Mouse (Mus musculus): Measurements from ENCODE around the gene Gabbr2. TPM values are rescaled to one million over a fixed set of nuclear protein-coding genes. Genes with fewer than 3 reads are reported as not detected.

Gene Gabbr2
- polyA plus RNA-seq, 1 experiment from 2014 or later: 0.08 TPM

DNA sequence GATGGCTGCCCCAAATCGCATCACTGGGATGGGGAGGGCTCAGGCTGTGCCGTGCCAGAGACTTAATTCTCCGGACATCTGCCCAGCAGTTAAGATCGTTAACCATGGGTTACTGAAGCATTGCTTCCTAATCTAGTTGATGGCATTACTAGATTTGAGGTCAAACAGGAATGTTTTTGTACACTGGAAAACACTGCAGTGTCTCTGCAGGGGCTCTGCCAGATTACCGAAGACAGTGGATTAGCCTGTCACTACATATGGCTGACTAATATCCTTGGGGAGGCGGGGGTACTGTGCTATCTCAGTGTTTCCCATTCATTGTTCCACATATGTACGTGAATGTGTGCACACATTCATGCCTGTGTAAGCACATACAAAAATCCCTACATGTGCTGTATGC is 225.3 kb downstream of the Gabbr2 start:
- no peaks in the 10 kb centered on the region for H3K9me3 ChIP-seq
- H3K27ac ChIP-seq: no peak overlapping the region
- no peak overlapping the region for H3K4me3 ChIP-seq (replicated peaks)
- no peak overlapping the region for H3K9ac ChIP-seq (replicated peaks)
- H3K4me1 ChIP-seq (replicated peaks): no peaks in the 10 kb centered on the region
- no peaks in the 10 kb centered on the region for H3K27me3 ChIP-seq
- no peaks in the 10 kb centered on the region for H3K36me3 ChIP-seq
- ATAC-seq (ENCODE audit: insufficient number of reproducible peaks, insufficient read depth, low FRiP score, low TSS enrichment, low read depth): no peak
- WGBS: 71% methylated on average over 7 of the region's 7 CpGs
- no peak overlapping the region for H3K4me2 ChIP-seq

DNA sequence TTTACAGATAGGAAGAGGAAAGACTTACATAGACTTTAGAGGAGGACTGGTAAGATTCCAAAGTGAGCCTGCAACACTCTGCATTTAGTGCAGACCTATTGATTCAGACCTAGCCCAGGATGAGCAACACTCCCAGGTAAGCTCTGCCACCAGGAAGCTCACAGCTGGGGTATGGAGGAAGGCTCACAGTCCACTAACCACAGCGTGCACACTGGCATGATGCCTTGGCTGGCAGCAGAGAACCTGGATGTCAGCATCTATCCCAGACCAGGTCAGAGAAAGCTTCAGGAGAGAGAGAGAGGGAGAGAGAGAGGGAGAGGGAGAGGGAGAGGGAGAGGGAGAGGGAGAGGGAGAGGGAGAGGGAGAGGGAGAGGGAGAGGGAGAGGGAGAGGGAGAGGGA is 231.8 kb downstream of the Gabbr2 start:
- Histone ChIP-seq H3K4me1 (replicated peaks) (no peaks in the 10 kb centered on the region), H3K27ac (no peak overlapping the region), H3K9me3 (no peaks in the 10 kb centered on the region), H3K27me3 (no peaks in the 10 kb centered on the region), H3K9ac (replicated peaks) (no peak overlapping the region), H3K4me2 (no peak overlapping the region), H3K36me3 (no peaks in the 10 kb centered on the region), H3K4me3 (replicated peaks) (no peak overlapping the region)
- ATAC-seq (ENCODE audit: insufficient number of reproducible peaks, insufficient read depth, low FRiP score, low TSS enrichment, low read depth): no peak
- WGBS: 93% methylated on average over 1 of the region's 1 CpGs

DNA sequence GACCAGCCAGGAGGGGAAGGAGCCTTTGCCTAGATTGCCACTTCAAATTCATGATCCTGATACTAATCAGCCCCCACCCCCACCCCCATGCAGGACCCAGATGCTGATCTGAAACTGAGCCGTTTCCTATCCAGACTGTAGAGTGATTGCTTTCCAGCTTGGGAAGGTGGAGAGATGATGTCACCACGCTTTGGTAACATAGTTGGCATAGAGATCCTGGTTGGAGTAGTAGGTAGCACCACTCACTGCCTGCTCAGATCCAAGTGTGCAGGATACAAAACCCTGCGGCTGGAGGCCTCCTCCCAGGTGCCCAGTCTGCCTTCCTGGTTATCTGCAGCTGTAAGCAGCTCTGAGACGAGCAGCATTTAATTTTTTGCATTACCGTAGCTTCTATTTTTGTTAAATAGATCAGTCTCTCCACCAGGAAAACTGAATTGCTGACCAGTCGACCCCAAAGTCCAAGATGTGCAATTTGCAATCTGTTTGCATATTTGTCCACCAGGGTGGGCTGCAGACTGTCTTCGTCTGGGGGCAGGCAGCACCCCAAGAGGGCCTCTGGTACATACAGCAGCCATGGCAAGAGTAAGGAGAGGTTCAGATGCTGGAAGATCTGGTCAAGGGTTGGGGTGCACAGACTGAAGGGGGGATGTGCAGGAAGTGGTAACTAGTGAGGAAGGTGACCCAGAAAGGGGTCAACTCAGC is 233.2 kb downstream of the Gabbr2 start:
- no peaks in the 10 kb centered on the region for H3K36me3 ChIP-seq
- 71% methylated on average over 7 of the region's 7 CpGs for WGBS
- H3K4me3 ChIP-seq (replicated peaks): no peak overlapping the region
- ATAC-seq (ENCODE audit: insufficient number of reproducible peaks, insufficient read depth, low FRiP score, low TSS enrichment, low read depth): no peak
- H3K27me3 ChIP-seq: no peaks in the 10 kb centered on the region
- no peak overlapping the region for H3K4me2 ChIP-seq
- no peak overlapping the region for H3K27ac ChIP-seq
- no peaks in the 10 kb centered on the region for H3K4me1 ChIP-seq (replicated peaks)
- H3K9me3 ChIP-seq: no peaks in the 10 kb centered on the region
- H3K9ac ChIP-seq (replicated peaks): no peak overlapping the region

- Histone ChIP-seq H3K36me3 (no peaks in the 10 kb centered on the region), H3K9me3 (no peaks in the 10 kb centered on the region), H3K27me3 (no peaks in the 10 kb centered on the region), H3K27ac (no peak overlapping the region), H3K4me3 (replicated peaks) (no peak overlapping the region), H3K4me1 (replicated peaks) (peaks cover 6% of the 10 kb centered on the region; the same call in 1 of the 2 replicates), H3K4me2 (no peak overlapping the region), H3K9ac (replicated peaks) (no peak overlapping the region)
- no peak for ATAC-seq (ENCODE audit: insufficient number of reproducible peaks, insufficient read depth, low FRiP score, low TSS enrichment, low read depth)
- WGBS: 47% methylated on average over 6 of the region's 6 CpGs
These were observed 237.1 kb downstream of the Gabbr2 start for GRCm38 (mm10) chr4:46754407-46755194.

GRCm38 (mm10) chr4:46752306-46752705 is 239.4 kb downstream of the Gabbr2 start:
- H3K4me2 ChIP-seq: no peak overlapping the region
- ATAC-seq (ENCODE audit: insufficient number of reproducible peaks, insufficient read depth, low FRiP score, low TSS enrichment, low read depth): no peak
- no peaks in the 10 kb centered on the region for H3K9me3 ChIP-seq
- peaks cover 6% of the 10 kb centered on the region; the same call in 1 of the 2 replicates for H3K4me1 ChIP-seq (replicated peaks)
- H3K4me3 ChIP-seq (replicated peaks): no peak overlapping the region
- no peak overlapping the region for H3K27ac ChIP-seq
- H3K27me3 ChIP-seq: no peaks in the 10 kb centered on the region
- no peak overlapping the region for H3K9ac ChIP-seq (replicated peaks)
- H3K36me3 ChIP-seq: no peaks in the 10 kb centered on the region
- 69% methylated on average over 4 of the region's 4 CpGs for WGBS

- Histone ChIP-seq H3K27ac (no peak overlapping the region), H3K27me3 (no peaks in the 10 kb centered on the region; the same call in 1 of the 2 replicates), H3K4me1 (replicated peaks) (peaks cover 6% of the 10 kb centered on the region; the same call in 1 of the 2 replicates), H3K9me3 (no peaks in the 10 kb centered on the region), H3K4me3 (replicated peaks) (no peak overlapping the region), H3K36me3 (no peaks in the 10 kb centered on the region), H3K4me2 (no peak overlapping the region), H3K9ac (replicated peaks) (no peak overlapping the region)
- no peak for ATAC-seq (ENCODE audit: insufficient number of reproducible peaks, insufficient read depth, low FRiP score, low TSS enrichment, low read depth)
- WGBS: 78% methylated on average over 8 of the region's 8 CpGs
These were observed 242.7 kb downstream of the Gabbr2 start for GRCm38 (mm10) chr4:46749015-46749414.

DNA sequence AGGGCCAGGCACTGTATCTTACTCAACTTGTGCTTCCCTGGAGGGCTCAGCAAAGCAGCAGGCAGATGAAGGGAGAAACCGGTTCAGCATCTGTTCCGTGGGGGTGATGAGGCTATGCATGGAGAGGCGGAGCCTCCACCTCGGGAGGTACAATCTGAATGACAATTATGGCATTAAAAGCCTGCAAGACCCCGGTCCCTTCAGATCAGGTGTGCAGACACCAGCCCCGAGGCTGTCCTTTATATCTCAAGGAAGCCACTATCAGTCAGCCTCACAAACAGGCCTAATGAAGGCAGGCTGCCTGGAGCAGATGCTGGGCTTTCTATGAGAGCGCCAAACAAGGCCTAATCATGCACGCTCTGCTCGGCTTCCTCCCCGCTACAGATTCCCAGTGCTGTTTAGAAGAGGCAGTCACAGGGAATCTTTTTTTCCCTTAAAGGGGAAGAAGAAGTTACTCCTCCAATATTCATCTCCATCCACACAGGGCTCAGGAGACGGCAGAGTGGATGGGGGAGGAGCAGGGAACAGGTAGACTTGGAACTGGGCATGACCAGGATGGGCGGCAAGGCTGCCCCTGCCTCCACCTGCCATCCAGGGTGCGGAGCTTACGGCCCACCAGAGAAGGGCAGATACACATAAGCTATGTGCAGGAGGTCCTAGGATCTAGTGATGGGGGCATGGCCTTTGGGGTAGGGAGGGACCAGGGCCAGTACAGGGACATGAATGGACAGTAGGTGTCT is 244.5 kb downstream of the Gabbr2 start:
- no peaks in the 10 kb centered on the region for H3K36me3 ChIP-seq
- 37% methylated on average over 14 of the region's 14 CpGs for WGBS
- no peaks in the 10 kb centered on the region; the same call in 1 of the 2 replicates for H3K27me3 ChIP-seq
- peaks cover under 1% of the 10 kb centered on the region; the same call in 1 of the 2 replicates for H3K4me1 ChIP-seq (replicated peaks)
- H3K9ac ChIP-seq (replicated peaks): no peak overlapping the region
- no peak overlapping the region for H3K4me2 ChIP-seq
- H3K27ac ChIP-seq: no peak overlapping the region
- H3K4me3 ChIP-seq (replicated peaks): no peak overlapping the region
- H3K9me3 ChIP-seq: no peaks in the 10 kb centered on the region
- ATAC-seq (ENCODE audit: insufficient number of reproducible peaks, insufficient read depth, low FRiP score, low TSS enrichment, low read depth): no peak

- Histone ChIP-seq H3K9ac (replicated peaks) (no peak overlapping the region), H3K27ac (no peak overlapping the region), H3K36me3 (no peaks in the 10 kb centered on the region), H3K27me3 (peaks cover 1% of the 10 kb centered on the region; the same call in 1 of the 2 replicates), H3K4me2 (no peak overlapping the region), H3K9me3 (no peaks in the 10 kb centered on the region), H3K4me1 (replicated peaks) (no peaks in the 10 kb centered on the region), H3K4me3 (replicated peaks) (no peak overlapping the region)
- ATAC-seq (ENCODE audit: insufficient number of reproducible peaks, insufficient read depth, low FRiP score, low TSS enrichment, low read depth): no peak
- 87% methylated on average over 8 of the region's 8 CpGs for WGBS
These were observed 246.1 kb downstream of the Gabbr2 start for GRCm38 (mm10) chr4:46745536-46745935.

DNA sequence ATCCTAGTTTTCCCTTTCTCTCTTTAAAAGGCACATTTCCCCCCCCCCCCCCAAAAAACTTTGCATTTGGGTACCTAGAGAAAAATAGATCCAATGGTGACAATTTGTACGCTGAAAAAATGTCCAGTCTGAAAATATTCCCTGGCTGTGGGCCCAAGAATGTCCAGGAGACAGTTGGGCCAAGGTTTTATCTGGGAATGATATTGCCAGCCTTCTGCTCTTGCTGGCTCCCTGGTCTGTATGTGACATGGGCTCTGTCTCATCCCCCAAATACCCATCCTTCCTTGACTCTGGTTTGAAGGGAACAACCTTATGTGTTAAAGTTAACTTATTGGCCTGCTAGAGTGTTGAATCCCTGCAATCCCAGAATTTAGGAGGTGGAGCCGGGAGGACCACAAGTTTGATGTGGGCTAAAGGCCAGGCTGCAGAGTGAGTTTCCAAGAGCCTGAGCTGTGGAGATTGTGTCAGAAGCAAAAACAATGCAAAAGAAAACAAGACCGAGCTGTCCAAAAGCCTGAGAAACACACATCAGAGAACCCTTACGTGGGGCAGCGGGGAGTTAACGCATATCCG is 247.0 kb downstream of the Gabbr2 start:
- 85% methylated on average over 7 of the region's 7 CpGs for WGBS
- no peak for ATAC-seq (ENCODE audit: insufficient number of reproducible peaks, insufficient read depth, low FRiP score, low TSS enrichment, low read depth)

DNA sequence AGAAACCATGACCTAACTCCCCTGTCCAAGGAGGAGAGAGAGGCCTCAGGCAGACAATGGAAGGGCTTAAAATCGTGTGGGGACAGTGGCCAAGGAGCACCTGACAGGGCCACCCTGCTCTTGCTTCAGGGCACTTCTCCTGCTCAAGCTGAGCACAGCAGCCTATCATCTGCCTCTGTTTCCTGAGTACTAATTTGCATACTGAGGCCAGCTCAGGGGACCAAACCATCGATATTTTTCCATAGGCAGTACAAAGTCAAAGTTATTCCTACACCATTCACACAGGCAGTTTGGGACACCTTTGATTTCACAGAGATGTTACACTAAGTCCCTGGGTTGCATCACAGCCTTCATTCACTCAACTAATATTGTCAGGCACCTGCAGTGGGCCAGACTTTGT is 249.1 kb downstream of the Gabbr2 start:
- 43% methylated on average over 2 of the region's 2 CpGs for WGBS
- H3K4me3 ChIP-seq (replicated peaks): no peak overlapping the region

More for the DNA sequence above, 247.0 kb downstream of the Gabbr2 start:
- Histone ChIP-seq H3K4me3 (replicated peaks) (no peak overlapping the region), H3K9ac (replicated peaks) (no peak overlapping the region), H3K27me3 (peaks cover 4% of the 10 kb centered on the region; the same call in 1 of the 2 replicates), H3K36me3 (no peaks in the 10 kb centered on the region), H3K4me2 (no peak overlapping the region), H3K27ac (no peak overlapping the region), H3K9me3 (no peaks in the 10 kb centered on the region), H3K4me1 (replicated peaks) (no peaks in the 10 kb centered on the region)

More for the DNA sequence above, 249.1 kb downstream of the Gabbr2 start:
- no peaks in the 10 kb centered on the region for H3K36me3 ChIP-seq
- H3K9me3 ChIP-seq: no peaks in the 10 kb centered on the region
- H3K9ac ChIP-seq (replicated peaks): no peak overlapping the region
- ATAC-seq (ENCODE audit: insufficient number of reproducible peaks, insufficient read depth, low FRiP score, low TSS enrichment, low read depth): no peak
- no peak overlapping the region for H3K27ac ChIP-seq
- H3K27me3 ChIP-seq: peaks cover 8% of the 10 kb centered on the region
- no peaks in the 10 kb centered on the region for H3K4me1 ChIP-seq (replicated peaks)
- H3K4me2 ChIP-seq: no peak overlapping the region

All from limb, embryonic 12.5 days (tissue).